Mouse (Mus musculus): ENCODE measurements at regions not wholly inside any gene's neighbourhood (a gene's known extent, or its start where the extent isn't known, plus 50 kb on each side); places are given as distances from the start of the nearest gene placed in this dataset.

DNA sequence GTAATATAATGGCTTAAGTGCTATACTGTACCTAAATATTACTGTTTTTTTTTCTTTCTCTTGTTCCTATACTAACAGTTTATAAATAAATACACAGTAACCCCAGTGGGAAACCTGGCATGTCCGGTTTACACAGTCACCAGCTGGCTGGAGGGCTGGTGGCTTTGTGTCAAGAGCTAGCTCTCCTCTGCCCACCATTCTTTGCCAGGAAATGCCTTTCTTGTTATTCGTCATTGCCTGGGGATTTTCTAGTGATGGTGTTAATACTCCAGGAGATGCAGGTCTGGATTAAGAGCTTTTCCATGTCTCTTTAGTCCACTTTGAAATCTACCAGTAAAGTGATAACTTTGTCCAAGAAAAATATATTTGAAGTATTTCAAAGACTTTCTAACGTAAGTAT is 584.2 kb downstream of the Ptprc start:
- DNase-seq (ENCODE audit: low spot score in 2 of 2) = no peak
- intact Hi-C loops (cut with DNase I) = no loop called here

DNA sequence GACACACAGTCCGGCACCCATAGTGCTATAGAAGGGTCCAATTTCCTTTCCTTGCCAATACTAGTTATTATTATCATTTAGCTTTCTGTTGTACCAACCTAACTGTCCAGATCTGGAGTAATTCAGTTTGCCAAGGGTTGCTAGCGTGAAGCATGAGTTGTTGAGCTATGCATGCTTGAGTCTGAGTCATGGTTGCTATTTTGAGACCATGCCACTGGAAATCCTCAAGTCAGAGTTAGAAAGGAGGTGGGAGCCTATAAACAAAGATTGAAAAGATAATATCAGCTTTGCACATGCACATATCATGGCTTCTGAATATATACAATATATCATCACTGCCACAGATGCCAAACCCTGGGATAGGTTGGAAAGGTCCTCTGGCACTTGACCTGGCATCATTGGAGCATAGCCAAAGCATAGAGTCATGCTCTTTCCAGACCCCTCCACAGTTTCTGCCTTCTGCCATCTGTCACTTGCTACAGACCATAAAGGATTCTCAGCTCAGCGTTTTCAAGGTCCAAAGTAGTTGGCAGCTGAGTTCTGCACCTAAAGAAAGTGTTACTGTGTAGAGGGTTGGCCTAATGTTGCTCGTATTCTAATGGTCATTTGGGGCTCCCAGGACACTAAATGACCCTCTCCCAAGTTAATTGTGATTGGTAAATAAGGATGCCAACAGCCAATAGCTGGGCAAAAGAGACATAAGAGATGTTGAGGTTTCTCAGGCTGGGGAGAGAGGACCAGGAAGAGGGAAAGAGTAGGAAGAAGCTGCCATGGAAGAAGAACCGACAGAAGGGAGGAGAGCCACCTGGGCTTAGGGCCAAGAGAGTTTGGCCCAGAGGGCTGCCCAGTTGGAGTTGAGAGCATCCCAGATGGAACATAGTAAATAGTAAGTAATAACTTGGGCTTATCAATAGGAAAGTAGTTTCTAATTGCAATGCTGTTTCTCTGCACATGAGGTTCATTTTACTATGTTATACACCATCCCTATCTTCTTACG is 586.9 kb downstream of the Ptprc start:
- DNase-seq (ENCODE audit: low spot score in 2 of 2) = peak in 1 of 2 experiments; percentile 11
- intact Hi-C loops (cut with DNase I) = no loop called here

DNA sequence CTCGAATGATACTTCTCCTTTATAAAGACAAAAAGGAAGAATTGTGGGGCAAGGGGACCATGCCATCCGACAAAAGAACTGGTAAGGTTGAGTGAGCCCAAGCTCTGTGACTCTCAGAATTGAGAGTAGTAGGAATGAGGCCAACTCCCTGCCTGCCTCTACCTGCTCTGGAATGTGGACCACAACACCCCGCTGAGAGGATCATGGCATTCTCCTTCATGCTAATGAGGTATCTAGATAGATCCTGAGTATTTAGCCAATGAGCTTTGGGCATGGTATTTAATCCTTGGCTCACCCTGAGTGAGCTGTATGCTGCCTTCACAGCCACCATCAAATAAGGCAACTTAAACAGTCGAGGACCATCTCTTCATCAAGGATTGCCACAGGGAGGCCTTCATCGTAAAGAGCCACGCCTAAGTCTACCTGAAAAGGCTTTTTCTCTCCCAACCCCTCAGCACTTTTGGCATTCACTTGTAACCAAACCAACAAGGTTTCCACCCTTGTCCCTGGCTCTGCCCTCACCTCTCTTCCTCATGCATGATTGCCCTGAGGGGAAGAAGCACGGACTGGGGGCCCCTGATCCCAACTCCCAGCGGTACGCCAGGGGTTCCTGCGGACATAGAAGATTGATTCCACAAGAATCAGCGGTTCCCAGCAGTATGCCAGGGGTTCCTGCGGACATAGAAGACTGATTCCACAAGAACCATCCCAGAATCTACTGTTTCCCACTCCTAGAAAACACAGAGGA is 587.9 kb downstream of the Ptprc start:
- intact Hi-C loops (cut with DNase I) = no loop called here

DNA sequence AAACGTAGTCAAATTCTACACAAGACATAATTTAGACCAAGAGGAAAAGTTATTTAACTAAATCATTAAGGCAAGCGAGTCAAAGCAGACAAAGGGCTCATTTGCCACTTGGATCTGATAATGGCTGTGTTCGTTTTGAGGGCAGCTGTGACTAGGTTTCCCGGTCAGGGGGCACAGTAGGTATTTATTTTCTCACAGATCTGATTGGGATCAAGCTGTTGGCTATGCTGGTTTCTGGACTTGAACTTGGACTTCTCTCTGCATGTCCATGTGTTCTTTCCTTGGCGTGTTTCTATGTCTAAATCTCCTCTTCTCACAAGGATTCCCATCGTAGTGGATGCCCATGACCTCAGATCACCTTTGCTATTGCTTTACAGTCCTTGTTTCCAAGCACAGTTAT is 590.8 kb downstream of the Ptprc start:
- DNase-seq (ENCODE audit: low spot score in 2 of 2) = no peak
- intact Hi-C loops (cut with DNase I) = no loop called here

More for the DNA sequence above, 587.9 kb downstream of the Ptprc start:
- DNase-seq (ENCODE audit: low spot score in 2 of 2) = no peak

DNA sequence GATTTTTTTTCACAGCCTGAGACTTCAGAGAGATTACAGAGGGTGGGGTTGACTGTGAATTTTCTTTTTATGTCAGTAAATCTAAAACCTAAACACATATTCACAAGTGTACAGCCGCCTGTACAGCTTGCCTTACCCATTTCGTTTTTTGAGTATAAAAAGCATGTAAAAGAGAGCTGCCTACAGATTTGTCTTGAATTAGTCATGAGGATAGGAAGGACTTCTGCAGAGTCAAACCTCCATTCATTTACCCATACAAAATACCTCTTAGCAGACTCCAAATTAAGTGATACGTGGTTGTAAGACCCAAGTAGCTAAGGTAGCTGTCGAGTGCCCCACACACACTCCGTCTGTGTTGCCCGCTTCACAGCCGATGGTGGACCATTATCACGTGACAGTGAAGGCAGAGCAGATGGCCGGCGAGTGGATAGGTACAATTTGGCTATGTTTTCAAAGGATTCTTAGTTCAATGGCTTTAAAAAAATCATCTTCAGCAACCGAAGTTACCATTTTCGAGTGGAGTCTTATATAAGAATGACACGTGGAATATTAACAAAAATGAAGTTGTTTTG is 591.3 kb downstream of the Ptprc start:
- DNase-seq (ENCODE audit: low spot score in 2 of 2) = peak; percentile 21 to 34
- intact Hi-C loops (cut with DNase I) = no loop called here

DNA sequence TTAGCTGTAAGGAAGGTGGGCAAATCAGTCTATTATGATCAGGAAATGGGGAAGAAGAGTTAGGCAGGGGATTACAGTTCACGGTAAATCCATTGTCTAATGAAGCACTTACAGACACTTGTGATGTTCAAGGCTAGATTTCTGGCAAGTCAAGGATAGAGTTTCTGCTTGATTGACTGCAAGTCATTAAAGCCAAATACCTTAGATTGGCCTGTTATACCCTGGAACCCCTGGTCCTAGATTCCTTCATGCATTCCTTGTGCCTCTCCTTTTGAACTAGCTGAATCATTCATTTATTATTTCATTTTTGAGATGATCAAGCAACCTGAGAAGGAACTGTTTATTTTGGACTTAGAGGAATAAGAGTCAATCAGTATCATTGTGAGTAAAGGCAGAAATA is 597.9 kb downstream of the Ptprc start:
- intact Hi-C loops (cut with DNase I) = no loop called here
- no peak for DNase-seq (ENCODE audit: low spot score in 2 of 2)

DNA sequence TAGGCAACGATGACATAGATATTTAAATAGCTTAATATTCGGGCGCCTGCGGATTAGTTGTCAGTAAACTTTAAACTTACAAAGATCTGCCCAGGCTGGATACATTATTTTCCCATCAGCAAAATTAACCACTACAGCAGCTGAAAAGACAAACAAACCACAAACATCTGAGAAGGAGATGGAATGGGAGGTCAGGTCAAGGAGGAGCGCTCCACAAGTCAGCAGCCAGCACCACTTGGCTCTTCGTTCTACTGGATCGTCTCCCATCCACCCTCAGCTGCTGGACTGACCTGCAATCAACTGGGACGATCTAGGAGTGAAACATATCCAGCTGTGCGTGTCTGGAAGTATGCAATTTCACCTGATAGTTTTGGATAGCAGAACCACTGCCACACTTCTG is 599.3 kb downstream of the Ptprc start:
- no peak for DNase-seq (ENCODE audit: low spot score in 2 of 2)
- intact Hi-C loops (cut with DNase I) = no loop called here

DNA sequence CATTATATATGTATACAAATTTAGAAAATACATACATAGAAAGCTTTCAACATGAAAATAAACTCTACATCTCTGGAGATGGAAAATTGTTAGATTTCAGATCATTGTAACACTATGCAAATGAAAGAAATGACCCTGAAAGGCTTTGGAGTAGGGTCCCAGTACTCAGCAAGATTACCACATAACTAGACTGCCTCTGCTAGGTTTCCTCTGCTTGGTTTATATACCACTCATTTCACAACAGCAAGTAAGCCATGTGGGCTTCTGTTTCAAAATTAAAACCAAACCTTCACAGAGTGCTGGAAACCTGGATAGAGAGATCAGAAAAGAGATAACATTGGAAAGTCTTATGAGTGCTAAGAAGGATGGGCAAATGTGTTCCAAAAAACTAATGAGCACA is 600.1 kb downstream of the Ptprc start:
- no peak for DNase-seq (ENCODE audit: low spot score in 2 of 2)
- intact Hi-C loops (cut with DNase I) = no loop called here

DNA sequence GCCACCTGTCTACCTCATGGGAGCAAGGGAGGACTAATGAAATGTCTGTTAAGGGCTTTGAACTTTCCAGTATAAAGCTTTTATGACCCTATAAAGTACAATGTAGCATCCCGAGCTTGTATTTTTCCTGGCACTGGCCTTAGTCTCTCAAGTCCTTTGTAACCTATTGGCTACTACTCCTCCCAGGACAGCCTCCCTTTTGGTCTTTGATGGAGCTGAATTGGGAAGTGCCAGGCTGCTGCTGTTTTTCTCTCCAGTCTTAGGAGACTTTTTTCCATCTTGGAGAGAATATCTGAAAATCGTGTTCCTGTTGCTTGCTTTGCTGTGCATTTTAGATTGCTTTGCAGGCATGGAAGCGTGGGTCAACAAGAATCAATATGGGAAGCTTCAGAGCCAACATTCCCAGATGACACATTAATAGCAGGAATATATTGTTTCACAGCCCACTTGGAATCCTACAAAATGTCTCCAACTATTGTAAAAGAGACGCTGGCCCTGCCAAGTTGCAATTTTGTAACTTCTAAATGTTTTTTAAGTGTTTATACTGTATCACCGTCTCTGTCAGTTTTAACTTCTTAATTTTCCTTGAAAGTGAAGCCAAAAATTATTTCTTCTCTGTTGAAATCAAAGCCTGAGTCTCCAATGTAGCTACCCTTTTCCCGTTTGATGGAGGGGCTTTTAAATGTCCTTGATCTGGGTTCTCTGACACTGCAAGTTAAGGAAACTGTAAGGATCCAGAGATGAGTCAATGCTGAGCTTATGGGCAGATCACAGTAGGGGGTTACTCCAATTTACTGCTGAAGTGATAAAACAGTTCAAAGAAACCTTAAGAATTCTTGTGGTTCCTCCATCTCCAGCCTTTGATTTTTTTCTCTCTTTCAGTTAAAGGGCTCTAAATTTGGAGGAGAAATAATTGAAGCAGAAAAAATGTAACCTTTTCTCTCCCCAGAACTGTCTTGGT is 603.3 kb downstream of the Ptprc start:
- no peak for DNase-seq (ENCODE audit: low spot score in 2 of 2)
- intact Hi-C loops (cut with DNase I) = no loop called here

DNA sequence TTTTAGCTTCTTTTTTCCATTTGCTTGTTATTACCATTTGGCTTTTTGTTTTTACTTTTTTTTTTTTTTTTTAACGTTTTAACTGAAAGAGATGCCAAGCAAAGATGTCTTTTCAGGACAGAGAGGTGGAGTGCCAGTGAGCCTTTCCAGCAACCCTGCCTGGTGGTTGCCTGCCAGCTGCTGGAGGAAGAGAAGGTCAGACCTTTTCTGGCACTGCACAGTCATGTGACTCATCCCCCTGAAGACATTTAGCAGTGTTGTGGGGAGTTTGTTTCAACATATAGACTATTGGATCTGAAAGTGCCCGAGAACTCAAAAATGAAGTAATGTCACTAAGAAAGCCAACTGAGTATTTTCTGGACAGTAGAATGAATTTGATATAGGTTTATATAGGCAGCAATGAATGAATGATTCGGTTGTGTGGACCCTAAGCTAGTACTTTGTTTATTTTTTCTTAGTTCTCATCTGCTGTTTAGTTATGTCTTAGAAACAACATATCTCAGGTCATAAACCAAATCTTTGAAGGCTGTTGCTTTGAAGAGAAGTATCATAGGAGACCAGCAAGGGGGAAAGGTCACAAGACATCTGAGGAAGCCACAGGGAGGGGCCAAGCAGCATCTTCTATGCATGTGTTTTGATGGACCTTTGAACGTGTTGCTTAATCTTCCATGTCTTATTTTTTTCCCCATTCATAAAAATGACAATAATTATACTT is 604.2 kb downstream of the Ptprc start:
- intact Hi-C loops (cut with DNase I) = no loop called here
- DNase-seq (ENCODE audit: low spot score in 2 of 2) = no peak

DNA sequence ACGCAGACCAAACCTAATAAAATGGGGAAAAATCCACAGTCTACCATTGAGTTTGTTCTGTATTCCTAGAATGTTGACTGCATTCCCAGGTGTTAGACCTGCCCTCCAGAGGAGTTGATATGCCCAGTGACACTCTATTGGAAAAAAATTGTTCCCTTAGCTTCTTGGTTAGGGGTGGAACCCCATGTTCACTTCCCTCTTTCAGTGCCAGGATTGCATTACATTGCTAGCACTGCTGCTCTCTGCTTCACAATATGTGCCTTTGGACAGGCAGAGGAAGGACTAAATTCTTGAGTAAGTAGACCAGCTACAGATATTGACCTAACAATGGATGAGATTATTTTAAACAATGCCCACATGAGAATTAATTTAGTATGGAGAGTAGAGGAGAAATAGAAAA is 607.3 kb upstream of the Nr5a2 start:
- no peak for DNase-seq (ENCODE audit: low spot score in 2 of 2)
- intact Hi-C loops (cut with DNase I) = no loop called here

DNA sequence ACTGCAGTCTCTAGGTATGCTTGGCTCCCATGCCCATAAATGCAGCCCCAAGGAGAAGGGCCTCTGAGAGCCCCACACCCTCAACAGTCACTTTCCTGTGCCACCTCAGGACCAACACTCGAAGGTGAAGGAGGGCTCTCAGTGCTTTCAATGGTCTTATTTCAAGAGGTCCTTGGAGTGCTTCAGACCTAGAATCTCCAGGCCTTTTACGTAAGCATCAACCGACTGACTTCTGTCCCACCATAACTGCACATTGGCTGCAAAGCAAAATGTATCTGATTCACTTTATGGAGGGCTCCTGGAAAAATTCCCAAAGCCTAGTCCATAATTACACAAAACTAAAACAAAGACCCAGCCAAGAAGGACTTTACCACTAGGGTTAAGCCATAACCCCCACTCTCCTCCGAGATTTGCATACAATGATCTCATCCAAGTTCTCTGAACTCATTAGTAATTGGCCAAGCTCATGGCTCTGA is 605.4 kb upstream of the Nr5a2 start:
- intact Hi-C loops (cut with DNase I) = no loop called here
- DNase-seq (ENCODE audit: low spot score in 2 of 2) = no peak

DNA sequence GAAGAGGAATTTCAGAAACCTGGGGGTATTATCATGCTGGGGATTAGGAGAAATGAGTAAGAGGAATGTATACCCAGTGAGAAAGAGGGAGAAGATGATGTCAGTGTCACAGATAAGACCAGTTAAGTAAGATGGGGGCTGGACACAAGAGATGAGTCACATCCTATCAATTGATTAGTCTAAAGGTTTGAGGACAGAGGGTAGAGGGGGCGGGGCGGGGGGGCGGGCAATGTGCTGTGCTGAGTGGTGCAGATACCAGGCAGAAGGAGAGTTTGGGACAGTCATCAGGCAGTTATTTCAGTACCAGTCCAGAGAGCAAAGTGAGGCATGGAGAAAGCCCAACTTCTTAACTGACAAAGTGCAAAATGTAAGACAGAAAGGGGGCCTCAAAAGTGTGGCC is 601.4 kb upstream of the Nr5a2 start:
- intact Hi-C loops (cut with DNase I) = no loop called here

DNA sequence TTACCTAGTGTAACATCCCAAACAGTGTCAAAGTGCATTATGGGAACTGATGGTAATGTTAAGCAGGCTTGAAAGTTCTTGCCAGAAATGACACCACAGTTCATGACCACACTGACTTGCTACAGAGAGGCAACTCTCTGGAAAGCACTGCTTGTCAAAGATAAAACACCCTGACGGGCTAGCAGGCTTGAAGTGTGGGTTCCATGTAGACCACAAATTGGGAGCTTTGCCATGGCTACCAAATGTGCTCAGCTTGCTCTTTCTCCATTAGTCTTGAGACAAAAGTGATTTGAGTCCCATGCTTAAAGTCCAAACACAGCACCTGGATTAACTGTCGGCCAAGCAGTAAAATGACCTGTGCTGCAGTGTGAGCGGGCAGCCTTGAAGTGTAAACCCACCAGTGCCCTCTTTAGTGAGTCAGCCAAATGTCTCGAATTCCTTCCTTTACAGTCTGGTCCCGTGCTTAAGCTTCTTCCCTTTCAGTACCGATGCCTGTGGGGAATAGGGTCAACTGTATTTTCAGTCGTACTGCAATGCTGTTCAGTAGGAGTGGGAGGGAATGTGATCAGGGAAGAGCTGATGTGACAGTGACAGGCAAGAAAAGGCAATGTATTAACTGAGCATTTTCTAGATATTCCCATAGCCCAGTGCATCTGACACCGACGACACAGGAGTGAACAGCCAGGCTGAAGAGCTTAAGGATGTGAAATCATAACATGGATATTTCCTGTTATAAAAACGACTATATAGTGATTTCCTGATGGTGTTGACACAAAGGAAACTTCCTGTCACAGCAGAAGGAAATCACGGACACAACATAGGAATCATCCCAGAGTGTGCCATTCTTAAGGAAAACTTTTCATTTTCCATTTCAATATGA is 600.4 kb upstream of the Nr5a2 start:
- intact Hi-C loops (cut with DNase I) = no loop called here
- DNase-seq (ENCODE audit: low spot score in 2 of 2) = no peak

More for the DNA sequence above, 601.4 kb upstream of the Nr5a2 start:
- no peak for DNase-seq (ENCODE audit: low spot score in 2 of 2)

DNA sequence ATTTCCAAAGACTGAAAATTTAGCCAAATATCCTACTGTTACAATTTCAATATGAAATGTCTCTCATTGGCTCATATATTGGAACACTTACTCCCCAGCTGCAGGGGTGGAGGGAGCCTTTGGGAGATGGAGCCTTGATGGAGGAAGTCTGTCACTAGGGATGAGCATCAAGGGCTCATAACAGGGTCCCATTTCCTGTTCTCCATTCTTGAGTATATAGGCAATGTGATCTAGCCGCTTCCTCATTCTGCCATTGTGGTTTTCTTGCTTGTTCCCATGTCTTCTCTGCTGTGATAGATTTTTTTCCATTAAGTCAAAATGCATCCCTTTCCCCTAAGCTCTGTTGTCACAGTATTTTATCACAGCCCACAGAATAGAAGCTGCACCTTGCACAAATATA is 589.4 kb upstream of the Nr5a2 start:
- DNase-seq (ENCODE audit: low spot score in 2 of 2) = no peak
- intact Hi-C loops (cut with DNase I) = no loop called here

DNA sequence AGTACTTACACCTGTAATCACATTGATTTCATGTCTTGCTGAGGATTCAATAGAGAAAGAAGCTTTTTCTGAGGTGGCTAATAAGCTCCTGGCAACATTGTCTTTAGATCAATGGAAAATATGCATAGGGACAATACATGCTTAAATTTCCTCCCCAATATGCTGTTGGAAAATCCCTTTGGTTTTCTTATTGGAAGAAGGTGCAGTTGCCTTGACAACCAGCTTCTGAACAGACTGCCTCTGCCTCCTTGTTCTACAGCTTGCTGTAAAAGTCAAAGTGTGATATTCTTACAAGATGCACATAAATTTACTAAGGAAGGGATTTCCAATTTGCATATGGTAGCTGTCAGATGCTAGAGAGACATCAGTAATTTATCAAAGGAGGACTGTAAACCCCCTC is 585.4 kb upstream of the Nr5a2 start:
- intact Hi-C loops (cut with DNase I) = no loop called here
- DNase-seq (ENCODE audit: low spot score in 2 of 2) = no peak

DNA sequence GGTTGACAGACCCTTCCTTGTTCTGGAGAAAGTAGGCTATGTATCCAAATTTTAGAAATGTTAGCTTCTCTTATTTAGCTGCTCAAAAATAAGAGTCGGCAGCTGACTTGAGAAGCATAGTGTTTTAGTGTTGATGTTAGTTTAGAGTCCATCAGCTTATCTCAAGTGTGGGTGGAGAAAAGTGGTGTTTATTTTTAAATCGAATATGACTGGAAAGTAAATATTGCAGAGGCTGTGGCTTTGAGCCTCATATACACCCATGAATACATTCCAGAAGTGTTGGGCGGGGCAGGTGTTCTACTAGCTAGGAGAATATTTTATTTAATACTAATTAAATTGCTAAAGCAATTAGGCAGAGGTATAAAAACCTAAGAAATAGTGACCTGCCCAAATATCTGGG is 583.6 kb upstream of the Nr5a2 start:
- intact Hi-C loops (cut with DNase I) = no loop called here
- DNase-seq (ENCODE audit: low spot score in 2 of 2) = no peak

DNA sequence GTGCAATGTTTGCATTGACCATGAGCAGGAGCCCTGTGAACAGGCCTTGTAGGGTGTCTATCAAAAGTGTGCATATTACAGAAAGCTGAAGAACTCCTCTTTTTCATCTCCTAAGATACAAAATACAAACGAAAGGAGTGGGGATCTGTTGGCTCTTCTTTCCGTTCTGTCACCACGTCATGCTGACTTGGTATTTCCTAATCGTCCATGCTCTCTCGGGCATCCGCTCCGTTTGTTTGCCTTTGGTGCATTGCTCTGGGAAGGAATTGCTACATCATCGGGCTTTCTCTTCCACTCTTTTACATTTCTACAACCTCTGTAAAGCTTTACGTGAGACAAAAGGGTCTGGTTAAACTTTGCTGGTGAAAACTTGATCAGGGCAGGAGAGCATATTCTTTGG is 581.2 kb upstream of the Nr5a2 start:
- DNase-seq (ENCODE audit: low spot score in 2 of 2) = no peak
- intact Hi-C loops (cut with DNase I) = no loop called here

Measured in left cerebral cortex, postnatal 36 days (tissue).